Mouse (Mus musculus) olfactory bulb, adult 2 months (tissue): ENCODE data around the gene Tsc1.

Experiments
- CTCF ChIP-seq: fragments of 200-500 bp; IDR thresholded peaks from 2 replicates; pipeline ENCODE4 v1.5.1; 2012; ENCODE audit warnings: low read depth, mild to moderate bottlenecking, low read length, moderate library complexity; ENCODE audit not compliant: insufficient read depth
- POLR2A ChIP-seq: fragments of 200-500 bp; IDR thresholded peaks from 2 replicates; pipeline ENCODE4 v1.6.1; 2012; ENCODE audit warnings: mild to moderate bottlenecking, low read depth, low read length, moderate library complexity; ENCODE audit not compliant: insufficient read depth

GRCm38 (mm10) chr2:28699361-28700335 lies 58.6 kb downstream of the Tsc1 start, which contains the start of the genes Spaca9 and Ak8:
- TF ChIP-seq CTCF, result no peak
- TF ChIP-seq POLR2A, result peak; percentile 37; the same call in 1 of the 2 replicates
